Mouse (Mus musculus) limb, embryonic 14.5 days (tissue): Measurements from ENCODE around the gene Parg. TPM values are rescaled to one million over a fixed set of nuclear protein-coding genes. Genes with fewer than 3 reads are reported as not detected.

ENCODE experiments used
- ATAC-seq: fragments of 200-750 bp; cut with Nextera tagmentation; 2 replicates; pipeline ENCODE4 v1.8.0; 2017; ENCODE audit warnings: low read depth, moderate number of reproducible peaks, moderate TSS enrichment; ENCODE audit not compliant: low FRiP score
- DNase-seq: peaks from one replicate; pipeline ENCODE4 v3.0.0-alpha.2; 2015; ENCODE audit warnings: low spot score
- H3K27ac ChIP-seq: fragments of 300-500 bp; sonication (generic); replicated peaks from 2 replicates; pipeline ENCODE4 v1.5.1; 2014; ENCODE audit warnings: low read depth, mild to moderate bottlenecking, low read length, moderate library complexity, mixed read lengths
- H3K27me3 ChIP-seq: fragments of 300-500 bp; sonication (generic); 2 replicates; pipeline ENCODE4 v1.6.1; 2014; ENCODE audit warnings: low read length, mixed read lengths; ENCODE audit not compliant: control insufficient read depth, insufficient read depth
- H3K36me3 ChIP-seq: fragments of 300-500 bp; sonication (generic); 2 replicates; pipeline ENCODE4 v1.6.1; 2014; ENCODE audit warnings: mild to moderate bottlenecking, low read length, moderate library complexity, mixed read lengths; ENCODE audit not compliant: control insufficient read depth, insufficient read depth
- H3K4me1 ChIP-seq: fragments of 300-500 bp; sonication (generic); 2 replicates; pipeline ENCODE4 v1.6.1; 2014; ENCODE audit warnings: antibody characterized with exemption, low read length, mixed read lengths; ENCODE audit not compliant: control insufficient read depth, insufficient read depth
- H3K4me2 ChIP-seq: fragments of 300-500 bp; sonication (generic); replicated peaks from 2 replicates; pipeline ENCODE4 v1.6.1; 2014; ENCODE audit warnings: low read depth, mild to moderate bottlenecking, low read length, moderate library complexity; ENCODE audit not compliant: severe bottlenecking
- H3K4me3 ChIP-seq: fragments of 300-500 bp; sonication (generic); replicated peaks from 2 replicates; pipeline ENCODE4 v1.5.1; 2014; ENCODE audit warnings: low read length
- H3K9ac ChIP-seq: fragments of 300-500 bp; sonication (generic); 2 replicates; pipeline ENCODE4 v1.6.1; 2014; ENCODE audit warnings: mild to moderate bottlenecking, low read depth, low read length, moderate library complexity; ENCODE audit not compliant: severe bottlenecking
- H3K9me3 ChIP-seq: fragments of 300-500 bp; sonication (generic); 2 replicates; pipeline ENCODE4 v1.6.1; 2016; ENCODE audit warnings: low read length; ENCODE audit not compliant: control insufficient read depth
- POLR2A ChIP-seq: fragments of 200-500 bp; IDR thresholded peaks from 2 replicates; pipeline ENCODE4 v1.8.0; 2012; ENCODE audit warnings: inconsistent platforms, mild to moderate bottlenecking, moderate library complexity, borderline replicate concordance; ENCODE audit not compliant: insufficient read depth, insufficient read length; ENCODE audit errors: extremely low read depth
- WGBS: fragments of 180-500 bp; shearing (Covaris S2); extraction: QIAGEN DNeasy Blood & Tissue Kit; methylation state at CpG from one replicate; pipeline ENCODE4 v1.1.7; 2014; 5-methylcytosine and 5-hydroxymethylcytosine counted together
- polyA plus RNA-seq, 2 experiments: library from polyadenylated mRNA; depleted of rRNA in 1 of 2; stranded (reverse) in 1 of 2; unstranded in 1 of 2; fragments of >200 nt; fragmentation: Nextera tagmentation in 1 of 2; extraction: Ambion mirVana in 1 of 2; gene quantifications; 2 replicates each; pipeline versions ENCODE4 v1.2.1 to v1.2.3; 2012 to 2014

Gene Parg
- polyA plus RNA-seq, 2 experiments: 19.5 to 44.5 TPM

GRCm38 (mm10) chr14:32201354-32201753 lies 395 bp upstream of the Parg start:
- ATAC-seq (peak; percentile 39; the same call in 1 of the 2 replicates), DNase-seq (peak; percentile 14)
- Histone ChIP-seq H3K27me3 (no peaks in the 10 kb centered on the region), H3K9ac (peak overlapping the region; percentile 96), H3K27ac (no peak overlapping the region; the same call in 1 of the 2 replicates), H3K36me3 (peaks cover 25% of the 10 kb centered on the region), H3K9me3 (no peaks in the 10 kb centered on the region), H3K4me2 (peak overlapping the region; percentile 68), H3K4me3 (peak overlapping the region; percentile 99), H3K4me1 (peaks cover 17% of the 10 kb centered on the region)
- no peak for TF ChIP-seq POLR2A
- under 1% methylated on average over 19 of the region's 26 CpGs for WGBS

GRCm38 (mm10) chr14:32226601-32227000 lies 24.9 kb downstream of the Parg start:
- Histone ChIP-seq H3K4me2 (no peak overlapping the region), H3K4me3 (no peak overlapping the region), H3K9ac (no peak overlapping the region), H3K27me3 (no peaks in the 10 kb centered on the region), H3K27ac (no peak overlapping the region), H3K4me1 (no peaks in the 10 kb centered on the region), H3K9me3 (no peaks in the 10 kb centered on the region), H3K36me3 (peaks cover 14% of the 10 kb centered on the region)
- ATAC-seq (no peak), DNase-seq (no peak)
- no peak for TF ChIP-seq POLR2A

GRCm38 (mm10) chr14:32228996-32229395 lies 27.2 kb downstream of the Parg start:
- no peak overlapping the region for H3K4me3 ChIP-seq
- H3K27me3 ChIP-seq: no peaks in the 10 kb centered on the region
- H3K27ac ChIP-seq: no peak overlapping the region
- peaks cover 21% of the 10 kb centered on the region for H3K36me3 ChIP-seq
- 3% methylated on average over 2 of the region's 2 CpGs for WGBS
- TF ChIP-seq POLR2A: no peak
- ATAC-seq (no peak), DNase-seq (peak; percentile 70)
- H3K9ac ChIP-seq: no peak overlapping the region
- H3K4me2 ChIP-seq: no peak overlapping the region
- H3K4me1 ChIP-seq: no peaks in the 10 kb centered on the region
- H3K9me3 ChIP-seq: no peaks in the 10 kb centered on the region

GRCm38 (mm10) chr14:32242401-32242800 lies 40.7 kb downstream of the Parg start:
- ATAC-seq: no peak
- Histone ChIP-seq H3K4me1 (no peaks in the 10 kb centered on the region), H3K9ac (no peak overlapping the region), H3K4me3 (no peak overlapping the region), H3K36me3 (peaks cover 28% of the 10 kb centered on the region), H3K27me3 (no peaks in the 10 kb centered on the region), H3K4me2 (no peak overlapping the region), H3K27ac (no peak overlapping the region), H3K9me3 (no peaks in the 10 kb centered on the region)
- no peak for DNase-seq
- WGBS: 74% methylated on average over 4 of the region's 4 CpGs
- TF ChIP-seq POLR2A: no peak

DNA sequence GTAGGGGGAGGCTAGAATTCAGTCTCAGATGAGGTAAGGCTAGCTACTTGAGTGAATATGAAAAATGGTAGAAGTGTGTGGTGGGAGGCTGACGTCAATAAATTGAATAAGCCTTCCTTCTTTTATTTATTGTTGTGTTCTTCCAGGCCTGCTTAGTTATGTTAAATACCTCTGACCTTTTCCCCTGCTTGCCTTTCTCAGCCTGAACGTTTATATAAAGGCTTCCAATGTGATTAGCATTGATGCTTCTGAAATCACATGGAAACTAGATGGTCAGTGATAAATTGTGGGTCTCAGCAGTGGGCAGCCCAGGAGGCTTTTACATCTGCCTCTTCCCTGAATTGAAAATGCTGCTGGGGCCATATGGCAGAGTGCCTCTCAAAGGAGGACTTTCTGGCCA lies 44.3 kb downstream of the Parg start:
- no peak overlapping the region for H3K27ac ChIP-seq
- no peak for ATAC-seq
- H3K9me3 ChIP-seq: no peaks in the 10 kb centered on the region
- H3K4me1 ChIP-seq: no peaks in the 10 kb centered on the region
- no peak for TF ChIP-seq POLR2A
- no peak overlapping the region for H3K4me2 ChIP-seq
- no peak for DNase-seq
- H3K4me3 ChIP-seq: no peak overlapping the region
- H3K36me3 ChIP-seq: peaks cover 28% of the 10 kb centered on the region
- no peak overlapping the region for H3K9ac ChIP-seq
- no peaks in the 10 kb centered on the region for H3K27me3 ChIP-seq
- 55% methylated on average over 2 of the region's 2 CpGs for WGBS

DNA sequence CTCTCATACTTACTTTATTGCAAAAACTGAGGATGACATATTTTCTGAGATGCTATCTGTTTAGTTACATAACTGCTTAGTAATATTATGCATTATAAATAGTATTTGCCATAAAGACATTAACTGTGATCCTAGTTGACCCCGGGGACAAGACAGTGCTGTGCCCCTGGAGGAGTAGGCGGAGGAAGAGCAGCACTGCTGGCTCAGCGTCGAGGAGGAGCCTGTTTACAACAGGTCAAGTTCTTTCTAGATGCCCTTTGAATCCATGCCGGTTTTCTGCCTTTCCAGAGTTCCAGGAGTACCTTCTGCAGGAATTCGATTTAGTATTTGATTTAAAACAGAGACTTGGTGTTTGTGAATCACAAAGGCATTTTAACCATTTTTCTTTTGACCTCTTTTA lies 47.9 kb downstream of the Parg start:
- 87% methylated on average over 6 of the region's 6 CpGs for WGBS

More for the DNA sequence above, 47.9 kb downstream of the Parg start:
- Histone ChIP-seq H3K4me1 (no peaks in the 10 kb centered on the region), H3K27me3 (no peaks in the 10 kb centered on the region), H3K4me3 (no peak overlapping the region), H3K27ac (no peak overlapping the region), H3K4me2 (no peak overlapping the region), H3K9ac (no peak overlapping the region), H3K36me3 (peaks cover 21% of the 10 kb centered on the region), H3K9me3 (no peaks in the 10 kb centered on the region)
- TF ChIP-seq POLR2A: no peak
- ATAC-seq (no peak), DNase-seq (no peak)
